Mouse (Mus musculus) cortical plate, adult 2 months (tissue): ENCODE results near the gene Nme1.

Source experiments
- CTCF ChIP-seq: fragments of 200-500 bp; IDR thresholded peaks from 2 replicates; pipeline ENCODE4 v1.5.1; 2011; ENCODE audit warnings: mild to moderate bottlenecking, control low read depth, low read length; ENCODE audit not compliant: insufficient read depth; ENCODE audit errors: extremely low read depth
- POLR2A ChIP-seq: fragments of 200-500 bp; IDR thresholded peaks from 2 replicates; pipeline ENCODE4 v1.6.1; 2011; ENCODE audit warnings: mild to moderate bottlenecking, low read length, control low read depth; ENCODE audit not compliant: insufficient read depth; ENCODE audit errors: extremely low read depth

DNA sequence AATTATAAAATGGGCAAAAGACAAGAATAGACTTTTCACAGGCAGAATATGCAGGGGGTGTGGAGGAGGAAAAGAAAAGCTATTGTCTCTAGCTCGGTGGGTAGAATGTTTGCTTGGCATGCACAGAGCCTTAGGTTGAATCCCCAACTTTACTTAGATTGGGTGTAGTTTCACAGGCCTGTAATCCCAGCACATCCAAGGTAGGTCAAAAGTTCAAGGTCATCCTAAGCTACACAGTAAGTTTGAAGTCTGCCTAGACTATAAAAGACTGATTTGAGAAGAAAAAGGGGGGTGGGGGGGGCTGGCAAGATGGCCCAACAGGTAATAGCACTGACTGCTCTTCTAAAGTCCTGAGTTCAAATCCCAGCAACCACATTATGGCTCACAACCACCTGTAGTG lies 1.5 kb upstream of the Nme1 start:
- no peak for TF ChIP-seq CTCF
- TF ChIP-seq POLR2A, result no peak
